Mouse (Mus musculus): ENCODE data around the gene Ifi207. TPM values are rescaled to one million over a fixed set of nuclear protein-coding genes. Genes with fewer than 3 reads are reported as not detected.
"Not testable (repeated sequence)": the region's sequence is repeated elsewhere in the genome, so short reads cannot be mapped to it uniquely, and the experiment has no call there.

Gene Ifi207
- polyA plus RNA-seq, 1 experiment from 2014 or later: not detected

GRCm38 (mm10) chr1:173694270-173694669 lies 47.3 kb downstream of the Ifi207 start:
- no peaks in the 10 kb centered on the region for H3K4me1 ChIP-seq (ENCODE audit: control insufficient read depth, insufficient read depth, low read length)
- no peak overlapping the region for H3K27ac ChIP-seq (ENCODE audit: low read depth, low read length)
- H3K4me2 ChIP-seq (ENCODE audit: low read depth, low read length): no peak overlapping the region
- H3K9ac ChIP-seq (replicated peaks; ENCODE audit: low read depth, low read length): no peak overlapping the region
- no peak overlapping the region for H3K4me3 ChIP-seq (ENCODE audit: low read depth, low read length)
- no peaks in the 10 kb centered on the region for H3K27me3 ChIP-seq (ENCODE audit: control insufficient read depth, insufficient read depth, low read length)
- WGBS: 90% methylated on average over 1 of the region's 1 CpGs
- H3K9me3 ChIP-seq (ENCODE audit: control insufficient read depth, low read length): no peaks in the 10 kb centered on the region
- ATAC-seq (ENCODE audit: low read depth): no peak
- no peaks in the 10 kb centered on the region for H3K36me3 ChIP-seq (ENCODE audit: control insufficient read depth, insufficient read depth, low read length)

GRCm38 (mm10) chr1:173678605-173679004 lies 62.9 kb downstream of the Ifi207 start:
- 84% methylated on average over 1 of the region's 1 CpGs for WGBS
- not testable (repeated sequence) for H3K9me3 ChIP-seq (ENCODE audit: control insufficient read depth, low read length); H3K4me1 ChIP-seq (ENCODE audit: control insufficient read depth, insufficient read depth, low read length); H3K27me3 ChIP-seq (ENCODE audit: control insufficient read depth, insufficient read depth, low read length); ATAC-seq (ENCODE audit: low read depth); H3K36me3 ChIP-seq (ENCODE audit: control insufficient read depth, insufficient read depth, low read length); H3K9ac ChIP-seq (replicated peaks; ENCODE audit: low read depth, low read length); H3K4me3 ChIP-seq (ENCODE audit: low read depth, low read length); H3K27ac ChIP-seq (ENCODE audit: low read depth, low read length); H3K4me2 ChIP-seq (ENCODE audit: low read depth, low read length)

- not testable (repeated sequence) for H3K4me1 ChIP-seq (ENCODE audit: control insufficient read depth, insufficient read depth, low read length); H3K4me3 ChIP-seq (ENCODE audit: low read depth, low read length); H3K4me2 ChIP-seq (ENCODE audit: low read depth, low read length); H3K27me3 ChIP-seq (ENCODE audit: control insufficient read depth, insufficient read depth, low read length); H3K9ac ChIP-seq (replicated peaks; ENCODE audit: low read depth, low read length); H3K36me3 ChIP-seq (ENCODE audit: control insufficient read depth, insufficient read depth, low read length); H3K27ac ChIP-seq (ENCODE audit: low read depth, low read length); ATAC-seq (ENCODE audit: low read depth); H3K9me3 ChIP-seq (ENCODE audit: control insufficient read depth, low read length)
- 56% methylated on average over 3 of the region's 3 CpGs for WGBS
Measured at GRCm38 (mm10) chr1:173673458-173674097, 68.0 kb downstream of the Ifi207 start, which contains the start of gene Ifi208. Ifi208 (plus strand) TSS chr1:173673675.

Other genes starting within 250 kb of the Ifi207 start
- gene Ifi214, start 205.8 kb downstream of the Ifi207 start, polyA plus RNA-seq (2014; fragmentation: Nextera tagmentation; extraction: Ambion mirVana): not detected in 2 replicates
- not detected in 2 replicates for gene Ifi213, start 142.5 kb downstream of the Ifi207 start, polyA plus RNA-seq (2014; fragmentation: Nextera tagmentation; extraction: Ambion mirVana)
- gene Ifi209, start 110.8 kb downstream of the Ifi207 start, polyA plus RNA-seq (2014; fragmentation: Nextera tagmentation; extraction: Ambion mirVana): not detected in 2 replicates
- gene Ifi208, start 68.1 kb downstream of the Ifi207 start, polyA plus RNA-seq (2014; fragmentation: Nextera tagmentation; extraction: Ambion mirVana): not detected in 2 replicates
- 0.28 and 0.67 TPM in 2 replicates for gene Ifi204, start 25.2 kb upstream of the Ifi207 start, polyA plus RNA-seq (2014; fragmentation: Nextera tagmentation; extraction: Ambion mirVana)
- gene Ifi211, start 171.3 kb upstream of the Ifi207 start, polyA plus RNA-seq (2014; fragmentation: Nextera tagmentation; extraction: Ambion mirVana): 0.24 TPM in 1 of 2 replicates, not detected in the other
- gene Mndal, start 200.7 kb upstream of the Ifi207 start, polyA plus RNA-seq (2014; fragmentation: Nextera tagmentation; extraction: Ambion mirVana): 1.1 and 1.5 TPM in 2 replicates
- 0.46 and 0.54 TPM in 2 replicates for gene Ifi203, start 200.9 kb upstream of the Ifi207 start, polyA plus RNA-seq (2014; fragmentation: Nextera tagmentation; extraction: Ambion mirVana)
- not detected in 2 replicates for gene Ifi202b, start 241.0 kb upstream of the Ifi207 start, polyA plus RNA-seq (2014; fragmentation: Nextera tagmentation; extraction: Ambion mirVana)